Mouse (Mus musculus) forebrain, embryonic 14.5 days (tissue): Measurements from ENCODE around the gene Ybx2. TPM values are rescaled to one million over a fixed set of nuclear protein-coding genes. Genes with fewer than 3 reads are reported as not detected.
"Not testable (repeated sequence)": the region's sequence is repeated elsewhere in the genome, so short reads cannot be mapped to it uniquely, and the experiment has no call there.

Experiments
- ATAC-seq: fragments of 200-750 bp; cut with Nextera tagmentation; 2 replicates; pipeline ENCODE4 v1.8.0; 2017; ENCODE audit warnings: mild to moderate bottlenecking, moderate library complexity
- DNase-seq: peaks from one replicate; pipeline ENCODE4 v3.0.0-alpha.2; 2015; ENCODE audit warnings: low spot score
- H3K27ac ChIP-seq: fragments of 300-500 bp; sonication (generic); 2 replicates; pipeline ENCODE4 v1.5.1; 2014; ENCODE audit warnings: low read depth, mild to moderate bottlenecking, control low read depth, low read length, moderate library complexity
- H3K27me3 ChIP-seq: fragments of 300-500 bp; sonication (generic); replicated peaks from 2 replicates; pipeline ENCODE4 v1.6.1; 2014; ENCODE audit warnings: low read length, control low read depth, mixed read lengths; ENCODE audit not compliant: control insufficient read depth, insufficient read depth
- H3K36me3 ChIP-seq: fragments of 300-500 bp; sonication (generic); 2 replicates; pipeline ENCODE4 v1.6.1; 2014; ENCODE audit warnings: low read length, control low read depth; ENCODE audit not compliant: control insufficient read depth, insufficient read depth
- H3K4me1 ChIP-seq: fragments of 300-500 bp; sonication (generic); 2 replicates; pipeline ENCODE4 v1.6.1; 2014; ENCODE audit warnings: antibody characterized with exemption, low read length, control low read depth; ENCODE audit not compliant: control insufficient read depth, insufficient read depth
- H3K4me2 ChIP-seq: fragments of 300-500 bp; sonication (generic); 2 replicates; pipeline ENCODE4 v1.6.1; 2014; ENCODE audit warnings: mild to moderate bottlenecking, control low read depth, low read length
- H3K4me3 ChIP-seq: fragments of 300-500 bp; sonication (generic); 2 replicates; pipeline ENCODE4 v1.5.1; 2014; ENCODE audit warnings: low read depth, low read length, control low read depth
- H3K9ac ChIP-seq: fragments of 300-500 bp; sonication (generic); 2 replicates; pipeline ENCODE4 v1.6.1; 2014; ENCODE audit warnings: mild to moderate bottlenecking, low read length, control low read depth, moderate library complexity
- H3K9me3 ChIP-seq: fragments of 300-500 bp; sonication (generic); replicated peaks from 2 replicates; pipeline ENCODE4 v1.6.1; 2016; ENCODE audit warnings: low read length, control low read depth, mixed read lengths; ENCODE audit not compliant: control insufficient read depth
- WGBS: fragments of 180-500 bp; shearing (Covaris S2); extraction: QIAGEN DNeasy Blood & Tissue Kit; methylation state at CpG from one replicate; pipeline ENCODE4 v1.1.7; 2014; 5-methylcytosine and 5-hydroxymethylcytosine counted together
- polyA plus RNA-seq: library from polyadenylated mRNA; unstranded; fragments of >200 nt; fragmentation: Nextera tagmentation; extraction: Ambion mirVana; gene quantifications from 2 replicates; pipeline ENCODE4 v1.2.1, GENCODE M21; 2014

Gene Ybx2
- polyA plus RNA-seq, 1 experiment from 2014 or later, result 4.0 TPM

- no peak for ATAC-seq
- Histone ChIP-seq H3K36me3 (peaks cover 11% of the 10 kb centered on the region), H3K27ac (no peak overlapping the region), H3K4me2 (peak overlapping the region; percentile 59; the same call in 1 of the 2 replicates), H3K27me3 (no peaks in the 10 kb centered on the region), H3K4me1 (peaks cover 10% of the 10 kb centered on the region), H3K9ac (no peak overlapping the region), H3K9me3 (no peaks in the 10 kb centered on the region), H3K4me3 (no peak overlapping the region)
- DNase-seq, result no peak
- 91% methylated on average over 18 of the region's 18 CpGs for WGBS
Observed at GRCm38 (mm10) chr11:69945997-69946891, 10.6 kb downstream of the Ybx2 start.

- peak overlapping the region; percentile 39; the same call in 1 of the 2 replicates for H3K27ac ChIP-seq
- peaks cover 11% of the 10 kb centered on the region for H3K36me3 ChIP-seq
- DNase-seq (peak; percentile 53), ATAC-seq (peak; percentile 38)
- H3K9me3 ChIP-seq, result no peaks in the 10 kb centered on the region
- under 1% methylated on average over 29 of the region's 29 CpGs for WGBS
- no peaks in the 10 kb centered on the region for H3K27me3 ChIP-seq
- H3K4me3 ChIP-seq, result peak overlapping the region; percentile 43
- peak overlapping the region; percentile 59 for H3K9ac ChIP-seq
- H3K4me1 ChIP-seq, result peaks cover 10% of the 10 kb centered on the region
- peak overlapping the region; percentile 59 for H3K4me2 ChIP-seq
Observed at GRCm38 (mm10) chr11:69947337-69948065, 11.9 kb downstream of the Ybx2 start.

- Histone ChIP-seq H3K9ac (peak within 1 kb of the TSS; percentile 59), H3K27ac (peak within 1 kb of the TSS; percentile 80), H3K4me1 (peaks cover 10% of the 10 kb centered on the region), H3K27me3 (no peaks in the 10 kb centered on the region), H3K36me3 (peaks cover 9% of the 10 kb centered on the region), H3K4me2 (peak within 1 kb of the TSS; percentile 59), H3K9me3 (no peaks in the 10 kb centered on the region), H3K4me3 (peak within 1 kb of the TSS; percentile 43)
- under 1% methylated on average over 33 of the region's 34 CpGs for WGBS
- peak; percentile 96 for ATAC-seq
- peak; percentile 96 for DNase-seq
Observed at GRCm38 (mm10) chr11:69948066-69948762, 12.6 kb downstream of the Ybx2 start, which contains the start of gene Slc2a4. TSS of gene Slc2a4 (minus strand) at chr11:69948188.

GRCm38 (mm10) chr11:69948763-69949150 is 13.2 kb downstream of the Ybx2 start:
- Histone ChIP-seq H3K9ac (peak overlapping the region; percentile 59), H3K4me3 (peak overlapping the region; percentile 43), H3K4me2 (peak overlapping the region; percentile 59), H3K27ac (peak overlapping the region; percentile 80), H3K4me1 (peaks cover 10% of the 10 kb centered on the region), H3K9me3 (no peaks in the 10 kb centered on the region), H3K27me3 (no peaks in the 10 kb centered on the region), H3K36me3 (peaks cover 8% of the 10 kb centered on the region)
- ATAC-seq (peak; percentile 63), DNase-seq (peak; percentile 90)
- WGBS, result 0% methylated on average over 14 of the region's 14 CpGs

- H3K27me3 ChIP-seq, result no peaks in the 10 kb centered on the region
- 39% methylated on average over 4 of the region's 4 CpGs for WGBS
- no peaks in the 10 kb centered on the region for H3K9me3 ChIP-seq
- no peaks in the 10 kb centered on the region for H3K36me3 ChIP-seq
- H3K27ac ChIP-seq, result no peak overlapping the region
- H3K4me3 ChIP-seq, result no peak overlapping the region
- DNase-seq, result no peak
- no peak for ATAC-seq
- no peak overlapping the region for H3K4me2 ChIP-seq
- no peak overlapping the region for H3K9ac ChIP-seq
- peaks cover 10% of the 10 kb centered on the region for H3K4me1 ChIP-seq
Observed at GRCm38 (mm10) chr11:69950807-69951459, 15.3 kb downstream of the Ybx2 start.

- Histone ChIP-seq H3K4me3 (no peak overlapping the region), H3K27me3 (no peaks in the 10 kb centered on the region), H3K4me1 (peaks cover 10% of the 10 kb centered on the region), H3K27ac (no peak overlapping the region), H3K9me3 (no peaks in the 10 kb centered on the region), H3K4me2 (no peak overlapping the region), H3K9ac (no peak overlapping the region), H3K36me3 (no peaks in the 10 kb centered on the region)
- WGBS, result 47% methylated on average over 1 of the region's 1 CpGs
- ATAC-seq (no peak), DNase-seq (no peak)
Observed at GRCm38 (mm10) chr11:69952274-69952673, 16.7 kb downstream of the Ybx2 start.

- no peak for ATAC-seq
- no peak overlapping the region for H3K4me3 ChIP-seq
- 70% methylated on average over 11 of the region's 11 CpGs for WGBS
- no peaks in the 10 kb centered on the region for H3K27me3 ChIP-seq
- H3K4me2 ChIP-seq, result no peak overlapping the region
- H3K9me3 ChIP-seq, result no peaks in the 10 kb centered on the region
- no peaks in the 10 kb centered on the region for H3K36me3 ChIP-seq
- no peak overlapping the region for H3K27ac ChIP-seq
- DNase-seq, result no peak
- H3K4me1 ChIP-seq, result peaks cover 4% of the 10 kb centered on the region
- no peak overlapping the region for H3K9ac ChIP-seq
Observed at GRCm38 (mm10) chr11:69953267-69953915, 17.8 kb downstream of the Ybx2 start.

- not testable (repeated sequence) for DNase-seq, H3K27ac ChIP-seq, H3K4me1 ChIP-seq, H3K36me3 ChIP-seq, H3K4me3 ChIP-seq, H3K9me3 ChIP-seq, H3K9ac ChIP-seq, H3K27me3 ChIP-seq, H3K4me2 ChIP-seq, ATAC-seq
- WGBS, result 75% methylated on average over 4 of the region's 4 CpGs
Observed at GRCm38 (mm10) chr11:69955618-69956017, 20.0 kb downstream of the Ybx2 start.
